Mouse (Mus musculus) right cerebral cortex, postnatal 4 days (tissue): ENCODE results near the gene Unc5a.

Experiments
- DNase-seq: peaks from one replicate; pipeline ENCODE4 v3.0.0-alpha.2; 2022

The Unc5a gene

DNA sequence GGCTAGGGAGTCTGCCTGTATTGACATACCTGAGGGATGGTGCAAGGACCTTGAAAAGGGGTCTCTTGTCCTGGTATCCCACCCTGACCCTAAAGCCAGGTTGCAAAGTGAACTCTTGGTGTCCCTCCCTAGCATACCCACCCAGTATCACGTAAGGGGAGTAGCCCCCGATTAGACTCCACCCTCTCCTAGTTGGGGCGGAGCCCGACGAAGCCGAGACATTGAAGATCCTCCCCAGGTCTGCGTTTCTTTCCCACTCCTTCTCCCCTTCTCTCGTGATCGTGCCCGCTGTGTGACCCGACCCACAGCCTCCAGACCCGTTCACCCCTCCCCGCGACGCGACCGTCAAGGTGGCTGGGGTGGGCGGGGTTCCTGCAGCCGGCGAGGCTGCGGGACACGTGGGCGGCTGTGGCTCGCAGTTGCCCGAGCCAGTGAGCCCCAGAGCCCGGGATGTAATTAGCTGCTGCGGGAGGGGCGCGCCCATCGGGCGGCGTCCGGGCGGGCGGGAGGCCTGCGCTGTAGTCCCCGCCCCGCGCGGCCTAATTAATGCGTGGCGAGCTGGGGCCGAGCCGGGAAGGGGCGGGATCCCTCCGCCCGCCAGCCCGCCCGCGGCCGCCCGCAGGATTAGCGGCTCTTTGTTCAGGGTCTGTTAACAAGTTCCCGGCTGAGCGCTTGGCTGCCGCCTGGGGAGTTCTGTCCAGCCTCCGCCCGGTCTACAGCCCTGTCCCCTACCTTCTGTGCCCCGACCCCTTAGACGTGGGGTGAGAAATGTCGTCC, 6.7 kb downstream of the Unc5a start:
- peak; percentile 55 for DNase-seq

DNA sequence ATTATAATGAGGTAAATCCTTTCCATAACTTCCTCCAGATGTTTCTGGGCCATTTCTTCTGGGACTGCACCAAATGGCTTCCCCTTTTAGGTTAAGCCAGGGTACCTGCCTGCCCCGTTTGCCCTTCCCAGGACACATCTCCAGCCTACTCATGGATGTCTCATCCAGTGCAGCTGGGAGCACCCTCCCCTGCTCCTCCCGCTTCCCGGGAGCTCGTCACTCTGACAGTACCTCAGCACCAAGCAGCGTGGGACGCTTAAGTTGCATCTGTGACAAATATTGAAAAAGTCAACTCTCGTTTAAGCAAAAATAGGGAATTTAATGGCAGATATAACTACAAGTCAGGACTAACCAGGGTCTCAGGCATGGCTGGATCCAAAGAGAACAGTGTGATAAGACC, 8.1 kb downstream of the Unc5a start:
- DNase-seq, result no peak

DNA sequence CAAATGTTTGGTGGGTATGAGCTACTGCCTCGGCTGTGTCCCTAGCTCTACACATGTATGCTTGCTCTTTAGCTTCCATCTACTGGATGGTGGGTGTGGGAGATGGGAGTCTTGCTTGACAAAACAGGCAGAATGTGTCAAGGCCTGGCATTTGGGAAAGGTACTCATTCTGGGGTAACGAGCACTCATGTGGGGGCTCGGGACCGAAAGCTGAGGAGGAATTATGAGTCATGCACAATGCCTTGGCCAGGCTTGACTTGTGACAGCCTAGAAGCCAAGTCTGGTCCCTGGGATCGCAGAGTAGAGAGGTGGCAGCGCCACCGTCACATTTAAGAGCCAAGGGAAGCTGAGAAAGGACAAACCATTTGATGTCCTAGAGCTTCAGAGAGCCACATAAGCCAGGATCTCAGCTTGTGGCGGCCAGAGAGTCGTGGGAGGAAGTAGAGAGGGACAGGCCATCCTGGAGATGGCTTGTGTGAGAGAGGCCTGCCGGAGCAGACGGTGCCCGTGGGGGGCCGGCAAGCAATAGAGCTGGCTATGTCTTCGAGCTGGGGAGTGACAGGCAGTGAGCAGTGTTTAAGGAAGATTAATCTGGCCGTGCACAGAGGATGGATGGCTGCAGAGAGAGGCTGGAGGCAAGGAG, 10.0 kb downstream of the Unc5a start:
- DNase-seq, result no peak

DNA sequence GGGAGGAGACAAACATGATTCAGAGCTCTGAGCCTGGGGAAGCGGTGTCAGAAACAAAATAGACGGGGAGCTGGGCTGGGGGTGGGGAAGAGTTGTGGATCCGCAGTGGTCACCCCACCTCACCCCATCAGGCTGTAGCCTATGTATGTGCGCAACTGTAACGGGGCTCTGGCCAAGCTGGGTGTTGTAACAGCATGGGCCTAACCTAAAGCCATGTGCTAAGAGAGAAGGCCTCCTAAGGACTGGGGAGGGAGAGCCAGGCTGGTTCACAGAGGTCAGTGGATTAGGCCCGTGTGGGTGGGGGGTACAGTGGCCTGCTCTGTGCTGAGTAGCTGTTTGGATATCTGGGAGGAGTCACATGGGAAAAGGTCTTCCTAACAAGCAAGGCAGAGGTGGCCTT, 10.6 kb downstream of the Unc5a start:
- DNase-seq, result no peak

DNA sequence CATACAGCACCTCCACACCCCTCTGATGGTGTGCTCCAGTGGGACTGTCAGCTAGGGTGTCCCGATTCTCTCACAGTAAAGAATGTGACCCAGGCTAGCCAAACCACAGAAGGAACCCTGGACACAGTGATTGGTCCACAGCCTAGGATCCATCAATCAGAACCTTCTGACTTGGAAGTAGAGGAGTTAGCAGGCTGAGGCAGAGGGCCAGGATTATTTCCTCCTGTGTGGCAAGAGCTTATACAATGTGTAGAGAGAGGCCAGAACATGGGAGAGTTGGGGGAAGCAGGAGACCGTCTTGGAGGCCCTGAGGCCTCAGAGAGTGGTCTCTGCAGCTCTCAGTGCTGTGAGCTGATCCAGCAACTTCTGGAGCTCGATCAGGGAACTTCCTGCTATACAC, 11.3 kb downstream of the Unc5a start:
- no peak for DNase-seq

DNA sequence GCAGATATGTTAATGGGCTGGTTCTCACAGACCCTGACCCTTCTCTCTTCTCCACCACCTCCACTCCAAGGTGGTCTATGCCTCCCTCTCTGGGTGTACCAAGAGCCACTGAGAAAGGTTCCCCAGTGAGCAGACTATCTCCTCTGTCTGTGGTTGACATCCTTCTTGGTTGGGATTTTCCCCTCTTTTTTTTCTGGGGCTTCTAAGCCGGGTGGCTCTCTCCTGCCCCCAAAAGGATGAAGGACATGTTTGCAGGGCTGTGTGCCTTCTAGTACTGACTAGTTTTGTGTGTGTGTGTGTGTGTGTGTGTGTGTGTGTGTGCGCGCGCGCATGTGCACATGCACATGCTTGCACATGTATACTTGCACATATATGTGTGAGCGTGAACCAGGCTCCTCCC, 16.0 kb downstream of the Unc5a start:
- DNase-seq, result no peak

DNA sequence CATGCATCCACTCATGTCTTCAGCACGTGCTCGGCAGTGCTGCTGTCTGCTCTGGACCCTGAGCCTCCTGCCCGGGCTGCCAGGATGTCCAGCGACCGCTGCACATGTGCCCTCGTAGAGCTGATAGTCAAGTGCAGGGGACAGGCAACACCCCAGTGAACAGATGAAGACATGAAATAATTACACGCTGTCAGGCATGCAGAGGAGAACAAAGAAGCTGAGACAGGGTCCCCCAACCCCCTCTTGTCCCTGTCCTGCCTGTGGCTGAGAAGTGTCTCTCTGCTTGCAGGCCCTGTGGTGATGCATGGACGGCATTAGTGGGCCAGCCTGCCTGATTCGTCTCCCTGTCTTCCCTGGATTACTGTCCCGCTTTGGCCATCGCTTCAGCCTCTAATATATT, 18.3 kb downstream of the Unc5a start:
- DNase-seq, result no peak

DNA sequence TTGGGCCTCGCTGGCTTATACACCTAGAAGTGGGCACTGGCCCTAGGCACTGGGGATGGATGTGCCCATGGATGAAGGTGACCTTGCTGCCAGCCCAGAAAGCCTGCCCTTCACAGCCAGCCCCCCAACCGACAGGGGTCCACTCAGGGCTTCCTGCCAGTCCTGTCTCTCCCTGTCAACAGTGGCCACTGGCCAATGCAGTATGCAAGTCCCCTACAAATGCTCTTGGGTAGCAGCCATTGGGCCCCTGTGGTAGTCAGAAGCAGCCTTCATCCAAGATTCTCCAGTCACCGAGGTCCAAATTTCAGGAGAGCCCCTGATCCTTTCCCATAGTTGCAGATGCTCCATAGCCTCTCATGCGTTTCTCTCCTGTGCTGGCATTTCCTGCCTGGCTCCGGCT, 19.4 kb downstream of the Unc5a start:
- no peak for DNase-seq

DNA sequence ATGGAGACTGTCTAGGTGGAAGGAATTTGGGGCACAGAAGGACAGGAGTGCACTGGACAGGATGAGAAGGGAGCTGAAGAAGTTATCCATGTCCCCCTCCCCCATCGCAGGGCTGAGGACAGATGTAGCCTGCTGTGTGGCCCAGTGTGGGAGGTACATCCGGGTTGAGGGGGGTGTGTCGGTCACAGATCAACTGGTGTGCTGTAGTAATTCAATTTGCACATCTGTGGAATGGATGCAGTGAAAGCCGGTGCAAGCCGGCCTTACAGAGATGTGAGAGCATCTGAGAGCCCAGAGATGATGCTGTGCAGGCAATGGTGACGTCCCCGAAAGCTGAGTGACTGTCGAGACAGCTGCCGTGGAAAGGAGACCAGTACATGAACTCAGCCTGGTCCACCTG, 20.3 kb downstream of the Unc5a start:
- DNase-seq, result no peak

DNA sequence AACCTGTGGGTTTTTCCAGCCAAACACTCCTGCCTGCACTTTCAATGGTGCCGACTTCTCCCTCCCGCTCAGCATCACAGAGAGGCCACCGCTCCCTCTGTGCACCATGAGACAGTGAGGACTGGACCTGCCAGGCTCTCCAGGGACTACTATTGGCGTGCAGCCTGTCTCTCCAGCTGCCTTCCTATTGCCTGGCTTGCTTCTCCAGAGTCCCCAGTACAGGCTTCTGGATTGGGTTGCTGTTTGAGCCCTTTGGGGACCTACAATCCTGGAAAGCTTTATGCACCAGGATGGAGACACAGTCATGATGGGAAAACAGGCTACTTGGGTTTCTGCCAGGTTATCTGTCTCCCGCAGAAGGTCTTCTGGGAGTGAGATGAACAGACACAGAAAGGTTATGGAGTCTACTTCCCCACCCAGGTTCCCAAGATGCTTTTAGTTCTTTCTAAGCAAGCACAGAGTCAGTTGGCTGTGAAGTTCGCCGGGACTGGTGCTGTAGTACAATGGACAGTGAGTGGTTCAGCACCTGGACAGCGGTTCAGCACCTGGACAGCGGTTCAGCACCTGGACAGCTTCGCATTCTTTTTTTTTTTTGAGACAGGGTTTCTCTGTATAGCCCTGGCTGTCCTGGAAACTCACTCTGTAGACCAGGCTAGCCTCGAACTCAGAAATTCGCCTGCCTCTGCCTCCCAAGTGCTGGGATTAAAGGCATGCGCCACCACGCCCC, 21.5 kb downstream of the Unc5a start:
- DNase-seq, result no peak

DNA sequence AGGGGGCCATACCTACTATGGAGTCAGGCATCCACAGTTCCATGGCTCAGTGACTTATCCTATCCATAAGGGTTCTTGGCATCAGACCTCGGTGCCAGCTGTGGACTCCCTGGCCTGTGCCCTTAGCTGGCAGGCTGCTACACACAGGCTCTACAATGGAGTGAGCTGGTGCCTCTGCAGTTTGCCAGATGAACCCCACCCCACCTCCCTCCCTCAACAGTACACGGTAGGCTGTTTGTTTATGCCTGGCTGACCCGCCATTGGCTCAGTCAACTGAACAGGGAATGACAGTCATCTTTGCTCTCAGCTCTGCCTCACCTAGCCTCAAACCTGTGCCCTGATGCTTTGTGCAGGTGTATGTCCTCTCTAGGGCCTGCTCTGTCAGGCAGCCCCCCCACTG, 26.3 kb downstream of the Unc5a start:
- DNase-seq, result no peak

DNA sequence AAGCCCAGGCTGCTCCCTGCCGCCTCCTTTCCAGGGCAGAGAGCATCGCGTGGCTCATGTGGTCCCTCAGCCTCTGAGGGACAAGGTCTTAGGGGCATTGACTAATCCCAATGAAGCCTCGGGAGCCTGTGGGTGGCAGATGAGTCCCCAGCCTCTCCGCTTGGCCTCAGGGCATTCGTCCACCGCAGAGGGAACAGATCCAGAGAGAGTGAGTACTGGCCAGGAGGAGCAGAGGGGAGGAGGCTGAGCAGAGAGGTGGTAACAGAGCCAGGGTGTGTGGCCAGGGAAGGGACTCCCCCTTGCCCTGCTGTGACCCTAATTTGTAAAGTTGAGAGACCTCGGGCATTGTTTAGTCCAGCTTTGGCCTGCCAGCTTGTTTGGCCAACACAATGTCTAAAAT, 29.6 kb downstream of the Unc5a start:
- no peak for DNase-seq

DNA sequence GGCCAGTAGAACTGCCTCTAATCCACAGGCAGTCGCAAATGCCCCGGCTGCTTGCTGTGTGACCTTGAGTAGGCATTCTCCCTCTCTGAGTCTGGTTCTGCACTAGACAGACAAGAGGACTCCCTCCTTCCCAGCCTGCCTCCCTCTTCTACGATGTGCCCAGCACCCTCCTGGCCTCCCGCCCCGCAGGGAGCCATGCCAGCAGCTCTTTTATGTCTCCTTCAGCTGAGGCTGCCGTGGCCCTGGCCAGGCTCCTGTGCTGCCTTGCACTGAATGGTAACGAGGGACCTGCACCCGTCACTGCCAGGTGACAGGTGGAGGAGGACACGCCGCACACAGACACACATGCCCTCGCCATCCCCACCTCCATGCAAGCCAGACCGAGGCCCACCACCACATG, 31.7 kb downstream of the Unc5a start:
- DNase-seq, result peak; percentile 53

DNA sequence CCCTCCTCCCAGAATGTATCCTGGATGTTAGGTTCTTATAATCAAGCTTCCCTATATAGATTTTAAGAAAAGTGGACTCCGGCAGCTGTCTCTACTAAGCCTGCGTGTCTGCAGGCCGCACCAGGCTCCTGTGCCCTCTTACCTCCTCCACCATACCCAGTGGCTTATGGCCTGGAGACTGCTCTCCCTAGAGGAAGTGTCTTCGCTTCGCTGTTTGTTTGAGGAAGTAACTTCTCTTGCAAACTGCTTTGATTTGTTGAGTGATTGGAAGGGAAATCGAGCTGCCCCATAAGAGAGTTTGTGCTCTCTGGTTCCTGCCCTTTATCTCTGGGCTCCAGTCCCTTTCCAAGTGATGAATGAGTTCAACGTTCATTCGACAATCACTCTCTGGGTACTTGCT, 33.8 kb downstream of the Unc5a start:
- no peak for DNase-seq

DNA sequence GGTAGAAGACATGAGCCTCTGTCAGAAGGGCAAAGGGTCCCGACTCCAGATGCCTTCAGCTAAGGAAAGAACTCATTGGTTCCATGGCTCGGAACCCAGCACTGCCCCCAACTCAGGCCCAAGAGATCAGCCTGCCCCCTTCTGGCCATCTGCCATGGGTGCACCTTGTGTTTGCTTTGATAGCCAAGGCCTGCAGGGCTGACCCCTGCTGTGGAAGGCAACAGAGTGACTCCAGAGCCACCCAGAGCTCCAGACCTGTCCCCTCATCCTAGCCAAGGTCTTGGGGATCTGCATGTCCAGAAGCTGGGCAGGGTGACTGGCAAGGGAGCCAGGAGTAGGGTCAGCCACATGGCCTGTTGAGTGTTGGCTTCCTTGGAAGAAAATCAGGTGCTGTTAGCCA, 34.4 kb downstream of the Unc5a start:
- DNase-seq, result no peak

DNA sequence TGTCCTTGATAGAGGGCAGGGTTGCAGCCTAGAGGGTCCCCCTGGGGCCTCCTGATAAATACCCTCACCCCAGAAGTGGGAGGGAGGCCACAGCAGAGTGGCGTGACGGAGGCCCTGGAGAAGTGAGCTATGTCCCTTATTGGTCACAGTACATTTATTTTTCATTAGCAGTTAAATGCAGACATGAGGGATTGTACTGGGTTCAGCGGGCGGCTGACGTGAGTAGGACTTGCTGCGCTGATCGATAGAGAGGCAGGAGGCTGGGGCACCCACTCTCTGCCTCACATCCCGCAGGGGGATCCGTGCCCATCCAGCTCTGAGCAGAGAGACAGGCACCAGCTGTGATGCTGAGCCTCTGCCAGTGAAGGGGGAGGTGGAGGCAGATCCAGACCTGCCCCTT, 38.2 kb downstream of the Unc5a start:
- no peak for DNase-seq

DNA sequence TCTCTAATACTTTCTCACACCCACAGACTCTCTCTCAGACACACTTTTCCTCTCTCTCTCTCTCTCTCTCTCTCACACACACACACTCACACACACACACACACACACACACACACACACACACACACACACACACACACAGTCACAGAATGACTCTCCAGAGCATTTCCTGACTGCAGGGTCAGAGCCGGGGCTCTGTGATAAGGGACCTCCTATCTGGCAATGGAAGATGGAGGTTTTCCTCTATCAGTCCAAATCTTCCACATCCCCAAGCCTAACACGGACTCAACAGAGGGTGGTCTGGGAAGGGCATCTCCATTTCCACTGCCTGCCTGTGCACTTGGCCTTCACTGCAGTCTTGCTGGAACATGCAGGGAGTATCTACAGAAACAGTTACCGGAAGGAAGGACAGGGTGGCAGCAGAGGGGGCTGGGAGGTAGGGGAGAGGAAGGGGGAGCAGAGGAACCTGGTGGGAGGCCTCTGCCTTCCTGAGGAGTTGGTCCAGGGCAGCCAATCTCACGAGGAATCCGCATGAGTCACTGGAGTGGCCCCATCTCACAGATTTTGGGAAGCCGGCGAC, 39.1 kb downstream of the Unc5a start:
- no peak for DNase-seq

DNA sequence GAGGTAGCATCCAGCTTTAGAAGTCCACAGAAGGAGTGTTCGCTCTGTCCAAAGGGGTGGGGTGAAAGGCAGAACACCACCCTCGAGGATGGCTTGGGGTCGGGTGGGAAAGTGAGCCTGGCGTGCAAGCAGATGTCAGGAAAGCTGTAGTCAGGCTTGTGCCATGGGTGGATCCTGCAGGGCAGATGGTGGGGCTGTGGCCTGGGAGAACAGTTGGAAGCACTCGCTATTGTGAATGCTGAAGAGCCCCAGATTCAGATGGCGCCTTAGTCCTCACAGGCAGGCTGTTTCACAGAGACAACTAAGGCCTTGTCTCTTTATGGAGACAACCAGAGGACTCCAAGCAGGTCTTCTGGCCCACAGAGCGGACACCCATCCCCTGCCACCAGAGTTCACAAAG, 43.0 kb downstream of the Unc5a start:
- no peak for DNase-seq

DNA sequence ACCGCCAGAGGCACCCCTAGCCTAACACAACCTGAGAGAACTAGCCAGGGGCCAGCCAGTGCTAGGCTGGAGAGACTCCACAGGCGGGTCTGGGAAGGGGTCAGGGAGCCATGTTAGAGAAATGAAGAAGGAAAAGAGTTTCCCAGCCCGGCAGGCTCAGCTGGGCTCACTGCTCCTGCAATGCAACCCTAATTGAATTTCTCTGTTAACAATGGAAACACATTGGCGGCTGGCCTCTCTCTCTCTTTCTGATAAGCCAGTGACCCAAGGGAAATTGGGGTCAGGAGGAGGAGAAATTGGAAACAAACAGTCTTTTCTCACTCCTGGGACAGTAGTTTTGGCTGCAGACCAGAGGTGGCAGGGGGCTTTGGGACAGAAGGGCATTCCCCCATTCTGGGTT, 45.4 kb downstream of the Unc5a start:
- DNase-seq, result no peak

DNA sequence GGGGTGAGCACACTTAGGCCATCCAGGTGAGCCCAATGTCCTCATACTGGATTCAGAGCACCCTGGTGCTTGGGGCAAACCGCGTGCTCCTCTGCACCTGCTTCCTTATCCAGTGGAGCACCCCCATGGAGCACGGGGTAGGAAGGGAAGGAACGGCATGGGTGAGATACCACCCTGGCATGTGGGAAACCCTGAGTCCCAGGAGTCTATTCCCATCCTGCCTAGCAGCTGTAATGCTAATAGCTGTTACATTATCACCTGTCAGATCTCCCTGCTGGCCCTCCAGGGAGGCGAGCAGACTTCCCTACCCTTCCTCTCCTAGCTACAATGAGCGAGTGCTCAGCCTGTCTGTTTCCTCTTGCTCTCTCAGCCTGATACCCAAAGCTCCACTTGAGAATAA, 46.0 kb downstream of the Unc5a start:
- no peak for DNase-seq

DNA sequence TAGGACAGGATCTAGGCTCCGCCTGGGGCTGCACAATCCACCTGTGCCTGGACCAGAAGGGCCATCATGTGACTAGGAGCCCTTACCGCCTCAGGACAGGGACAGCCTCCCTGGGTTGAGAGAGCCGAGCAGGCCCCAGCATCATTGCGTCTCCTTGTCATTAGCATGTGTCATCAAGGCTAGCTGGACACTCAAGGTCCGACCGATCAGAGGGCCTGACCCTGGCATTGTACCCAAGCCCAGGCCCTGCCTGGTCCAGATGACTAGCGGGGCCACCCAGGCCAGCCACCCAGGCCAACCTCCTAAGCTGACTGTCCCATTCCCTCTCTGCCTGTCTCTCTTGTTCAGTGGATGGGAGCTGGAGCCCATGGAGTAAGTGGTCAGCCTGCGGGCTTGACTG, 48.4 kb downstream of the Unc5a start:
- no peak for DNase-seq

DNA sequence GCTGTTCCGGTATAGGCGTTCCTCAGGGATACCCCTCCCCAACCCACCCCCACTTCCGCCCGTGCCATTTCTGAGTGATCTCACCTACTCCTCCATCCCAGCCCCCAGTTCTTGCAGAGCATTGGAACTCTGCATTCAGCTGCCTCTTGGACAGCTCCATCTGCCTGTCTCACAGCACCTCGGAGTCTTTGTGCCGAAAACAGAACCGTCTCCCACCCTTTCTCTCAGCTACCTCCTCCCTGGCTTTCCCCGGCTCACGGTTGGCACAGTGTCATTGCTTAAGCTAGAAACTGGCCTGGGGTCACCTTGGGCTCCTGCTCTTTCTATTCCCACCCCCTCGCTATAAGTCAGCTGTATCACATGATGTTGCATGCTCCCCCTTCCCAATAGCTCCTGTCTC, 51.2 kb downstream of the Unc5a start:
- DNase-seq, result no peak

DNA sequence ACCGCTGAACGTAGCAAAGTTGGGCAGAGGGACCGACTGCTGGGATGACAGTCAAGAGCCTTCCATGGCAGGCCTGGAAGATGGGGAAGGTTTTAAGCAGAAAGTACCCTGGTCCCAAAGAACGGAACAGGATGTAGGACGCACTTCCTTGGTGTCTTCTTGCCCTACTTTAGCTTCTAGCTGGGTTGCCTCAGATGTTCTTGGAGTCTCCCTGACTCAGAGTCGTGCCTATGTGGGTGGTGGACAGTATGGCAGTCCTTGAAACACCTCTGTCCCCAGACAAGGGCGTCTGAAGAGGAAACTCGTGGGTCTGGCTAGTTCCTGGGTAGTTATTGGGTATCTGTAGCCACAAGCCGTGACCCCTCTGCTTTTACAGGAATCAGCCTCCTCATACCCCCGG, 52.9 kb downstream of the Unc5a start:
- DNase-seq, result no peak

DNA sequence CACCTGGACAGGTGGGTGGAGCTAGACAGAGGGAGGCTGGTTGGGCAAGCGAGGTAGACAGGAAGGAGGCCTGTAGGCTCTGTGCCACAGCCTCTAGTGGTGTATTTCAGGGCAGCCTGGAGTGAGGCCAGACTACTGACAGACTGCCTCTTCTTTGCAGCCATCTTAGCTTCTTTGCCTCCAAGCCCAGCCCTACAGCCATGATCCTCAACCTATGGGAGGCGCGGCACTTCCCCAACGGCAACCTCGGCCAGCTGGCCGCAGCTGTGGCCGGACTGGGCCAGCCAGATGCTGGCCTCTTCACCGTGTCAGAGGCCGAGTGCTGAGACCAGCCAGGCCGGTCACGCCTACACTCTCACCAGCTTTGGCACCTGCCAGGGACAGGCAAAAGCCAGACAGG, 55.4 kb downstream of the Unc5a start:
- no peak for DNase-seq
